Mouse (Mus musculus): ENCODE data around the gene Btbd35f24.
"Not testable (repeated sequence)": the region's sequence is repeated elsewhere in the genome, so short reads cannot be mapped to it uniquely, and the experiment has no call there.

Gene Btbd35f24

DNA sequence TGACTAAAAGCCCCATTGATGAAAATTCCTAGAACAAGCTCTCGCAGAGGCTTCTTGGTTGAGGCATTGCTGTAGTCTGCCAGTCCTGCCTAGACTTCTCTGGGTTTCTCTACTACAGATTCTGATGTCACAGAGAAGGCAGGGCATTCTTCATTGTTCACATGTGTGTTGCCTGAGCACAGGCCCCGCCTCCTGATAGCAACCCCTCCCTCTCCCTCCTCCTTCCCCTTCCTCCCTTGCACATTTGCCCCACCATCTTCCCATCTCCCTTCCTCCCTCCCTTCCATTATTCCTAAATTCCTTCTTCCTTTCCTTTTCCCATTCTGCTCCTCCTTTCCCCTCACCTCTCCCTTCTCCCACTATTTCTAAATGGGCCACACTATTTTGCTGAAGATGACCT, at the start of gene Btbd35f24:
Gene Btbd35f24 (minus strand): TSS at position 101 of the 400 bp plus-strand sequence.
- DNase-seq (ENCODE audit: low read depth, low spot score): not testable (repeated sequence)
